Mouse (Mus musculus) kidney, embryonic 15.5 days (tissue): Measurements from ENCODE around the gene Ccdc103. TPM values are rescaled to one million over a fixed set of nuclear protein-coding genes. Genes with fewer than 3 reads are reported as not detected.

Experiments used
- ATAC-seq: fragments of 200-750 bp; cut with Nextera tagmentation; replicated peaks from 2 replicates; pipeline ENCODE4 v1.8.0; 2017; ENCODE audit warnings: moderate TSS enrichment; ENCODE audit not compliant: low FRiP score
- H3K27ac ChIP-seq: fragments of 300-500 bp; sonication (generic); 2 replicates; pipeline ENCODE4 v1.5.1; 2015; ENCODE audit warnings: mild to moderate bottlenecking, inconsistent platforms
- H3K27me3 ChIP-seq: fragments of 300-500 bp; sonication (generic); 2 replicates; pipeline ENCODE4 v1.6.1; 2015; ENCODE audit warnings: inconsistent platforms
- H3K36me3 ChIP-seq: fragments of 300-500 bp; sonication (generic); 2 replicates; pipeline ENCODE4 v1.6.1; 2015; ENCODE audit warnings: inconsistent platforms
- H3K4me1 ChIP-seq: fragments of 300-500 bp; sonication (generic); 2 replicates; pipeline ENCODE4 v1.6.1; 2015; ENCODE audit warnings: inconsistent platforms
- H3K4me2 ChIP-seq: fragments of 300-500 bp; sonication (generic); 2 replicates; pipeline ENCODE4 v1.6.1; 2015; ENCODE audit warnings: moderate library complexity, mild to moderate bottlenecking, inconsistent platforms
- H3K4me3 ChIP-seq: fragments of 300-500 bp; sonication (generic); replicated peaks from 2 replicates; pipeline ENCODE4 v1.5.1; 2015; ENCODE audit warnings: mild to moderate bottlenecking, inconsistent platforms
- H3K9ac ChIP-seq: fragments of 300-500 bp; sonication (generic); 2 replicates; pipeline ENCODE4 v1.6.1; 2015; ENCODE audit warnings: mild to moderate bottlenecking, inconsistent platforms
- H3K9me3 ChIP-seq: fragments of 300-500 bp; sonication (generic); replicated peaks from 2 replicates; pipeline ENCODE4 v1.6.1; 2016; ENCODE audit warnings: inconsistent platforms
- WGBS: fragments of 180-500 bp; shearing (Covaris S2); methylation state at CpG from one replicate; pipeline ENCODE4 v1.1.7; 2015; ENCODE audit warnings: mixed read lengths; 5-methylcytosine and 5-hydroxymethylcytosine counted together
- polyA plus RNA-seq: library from polyadenylated mRNA; unstranded; fragments of >200 nt; fragmentation: Nextera tagmentation; extraction: Ambion mirVana; gene quantifications from 2 replicates; pipeline ENCODE4 v1.2.1, GENCODE M21; 2015

Ccdc103 gene
- polyA plus RNA-seq, 1 experiment from 2014 or later, result 1.7 TPM

DNA sequence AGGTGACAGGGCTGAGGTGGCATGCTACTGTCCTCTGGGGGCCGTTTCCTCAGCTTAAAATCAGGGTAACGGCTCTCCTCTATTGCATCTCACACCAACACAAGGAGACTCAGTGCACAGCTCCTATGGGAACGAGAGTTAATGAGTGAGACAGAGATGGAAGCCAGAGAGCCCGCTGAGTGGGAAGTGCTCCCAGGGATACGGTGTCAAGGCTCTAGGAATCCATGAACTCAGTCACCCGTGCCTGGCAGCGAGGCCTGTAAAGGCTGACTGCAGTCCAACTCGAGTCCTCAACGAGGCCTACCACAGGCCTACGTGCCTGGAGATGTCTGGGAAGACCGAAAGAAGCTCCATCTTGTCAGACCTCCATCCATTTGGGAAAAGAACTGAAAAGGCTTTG lies 22.1 kb upstream of the Ccdc103 start:
- Histone ChIP-seq H3K9me3 (no peaks in the 10 kb centered on the region), H3K36me3 (peaks cover 99% of the 10 kb centered on the region), H3K9ac (no peak overlapping the region), H3K4me2 (no peak overlapping the region), H3K4me3 (no peak overlapping the region), H3K27ac (no peak overlapping the region), H3K27me3 (no peaks in the 10 kb centered on the region), H3K4me1 (no peaks in the 10 kb centered on the region)
- ATAC-seq, result no peak
- WGBS, result 74% methylated on average over 11 of the region's 11 CpGs

- no peak overlapping the region for H3K4me2 ChIP-seq
- no peak overlapping the region for H3K27ac ChIP-seq
- no peak for ATAC-seq
- no peaks in the 10 kb centered on the region for H3K4me1 ChIP-seq
- H3K9ac ChIP-seq, result no peak overlapping the region
- peaks cover 98% of the 10 kb centered on the region for H3K36me3 ChIP-seq
- WGBS, result 93% methylated on average over 8 of the region's 8 CpGs
- no peaks in the 10 kb centered on the region for H3K27me3 ChIP-seq
- H3K4me3 ChIP-seq, result no peak overlapping the region
- no peaks in the 10 kb centered on the region for H3K9me3 ChIP-seq
Observed at GRCm38 (mm10) chr11:102859933-102860332, 21.1 kb upstream of the Ccdc103 start.

- H3K27ac ChIP-seq, result no peak overlapping the region
- peaks cover 97% of the 10 kb centered on the region for H3K36me3 ChIP-seq
- no peak overlapping the region for H3K4me3 ChIP-seq
- WGBS, result 36% methylated on average over 4 of the region's 4 CpGs
- no peaks in the 10 kb centered on the region for H3K27me3 ChIP-seq
- ATAC-seq, result no peak
- H3K9ac ChIP-seq, result no peak overlapping the region
- no peaks in the 10 kb centered on the region for H3K9me3 ChIP-seq
- no peak overlapping the region for H3K4me2 ChIP-seq
- no peaks in the 10 kb centered on the region for H3K4me1 ChIP-seq
Observed at GRCm38 (mm10) chr11:102864272-102864671, 16.7 kb upstream of the Ccdc103 start.

DNA sequence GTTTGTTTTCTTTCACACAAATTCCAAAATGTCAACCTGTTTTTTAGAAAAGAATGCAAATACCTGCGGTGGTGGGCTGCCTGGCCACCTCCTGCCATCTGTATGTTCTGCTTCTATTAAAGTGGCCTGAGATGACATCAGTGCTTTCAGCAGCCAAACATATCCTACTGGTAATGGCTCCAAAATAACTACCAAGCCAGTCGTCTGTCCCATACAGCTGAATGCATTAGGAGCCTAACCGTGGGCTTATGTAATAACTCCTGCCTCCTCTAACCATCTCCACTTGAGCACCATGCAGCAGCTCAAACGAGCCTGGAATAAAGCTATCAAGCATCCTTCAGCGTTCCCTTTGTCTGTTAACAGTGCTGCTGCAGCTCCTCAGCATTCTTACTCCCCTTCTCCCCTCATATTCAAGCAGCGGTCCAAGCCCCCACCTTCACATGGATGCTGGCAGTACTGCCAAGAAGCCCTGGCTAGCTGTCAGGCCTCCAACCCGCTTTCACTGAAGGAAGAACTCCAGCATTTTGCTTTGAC lies 6.1 kb upstream of the Ccdc103 start:
- H3K4me1 ChIP-seq, result peaks cover 9% of the 10 kb centered on the region
- no peak for ATAC-seq
- no peak overlapping the region for H3K9ac ChIP-seq
- no peaks in the 10 kb centered on the region for H3K27me3 ChIP-seq
- H3K36me3 ChIP-seq, result peaks cover 68% of the 10 kb centered on the region
- no peak overlapping the region for H3K27ac ChIP-seq
- H3K4me2 ChIP-seq, result no peak overlapping the region
- no peaks in the 10 kb centered on the region for H3K9me3 ChIP-seq
- no peak overlapping the region for H3K4me3 ChIP-seq
- 93% methylated on average over 7 of the region's 7 CpGs for WGBS

- Histone ChIP-seq H3K9ac (peak overlapping the region; percentile 75), H3K27ac (no peak overlapping the region), H3K36me3 (peaks cover 34% of the 10 kb centered on the region), H3K9me3 (no peaks in the 10 kb centered on the region), H3K4me3 (peak overlapping the region; percentile 71), H3K4me2 (peak overlapping the region; percentile 84), H3K27me3 (peaks cover 8% of the 10 kb centered on the region; the same call in 1 of the 2 replicates), H3K4me1 (peaks cover 19% of the 10 kb centered on the region)
- 51% methylated on average over 2 of the region's 2 CpGs for WGBS
- ATAC-seq, result no peak
Observed at GRCm38 (mm10) chr11:102879558-102879957, 1.4 kb upstream of the Ccdc103 start.

GRCm38 (mm10) chr11:102881314-102882198 lies 552 bp downstream of the Ccdc103 start:
- H3K4me2 ChIP-seq, result peak overlapping the region; percentile 84
- H3K9me3 ChIP-seq, result no peaks in the 10 kb centered on the region
- H3K4me1 ChIP-seq, result peaks cover 19% of the 10 kb centered on the region
- H3K9ac ChIP-seq, result peak overlapping the region; percentile 75
- peak overlapping the region; percentile 71 for H3K4me3 ChIP-seq
- peak overlapping the region; percentile 85; the same call in 1 of the 2 replicates for H3K27ac ChIP-seq
- H3K27me3 ChIP-seq, result peaks cover 16% of the 10 kb centered on the region; the same call in 1 of the 2 replicates
- peak; percentile 23; the same call in 1 of the 2 replicates for ATAC-seq
- 13% methylated on average over 13 of the region's 13 CpGs for WGBS
- H3K36me3 ChIP-seq, result peaks cover 15% of the 10 kb centered on the region

GRCm38 (mm10) chr11:102884616-102885219 lies 3.7 kb downstream of the Ccdc103 start, which contains the start of gene Fam187a:
Fam187a (plus strand) TSS chr11:102885169.
- Histone ChIP-seq H3K4me2 (no peak within 1 kb of the TSS), H3K9ac (no peak within 1 kb of the TSS), H3K4me1 (peaks cover 11% of the 10 kb centered on the region), H3K27me3 (peaks cover 36% of the 10 kb centered on the region; the same call in 1 of the 2 replicates), H3K9me3 (no peaks in the 10 kb centered on the region), H3K36me3 (no peaks in the 10 kb centered on the region), H3K27ac (no peak within 1 kb of the TSS), H3K4me3 (no peak within 1 kb of the TSS)
- WGBS, result 57% methylated on average over 10 of the region's 10 CpGs
- ATAC-seq, result no peak

DNA sequence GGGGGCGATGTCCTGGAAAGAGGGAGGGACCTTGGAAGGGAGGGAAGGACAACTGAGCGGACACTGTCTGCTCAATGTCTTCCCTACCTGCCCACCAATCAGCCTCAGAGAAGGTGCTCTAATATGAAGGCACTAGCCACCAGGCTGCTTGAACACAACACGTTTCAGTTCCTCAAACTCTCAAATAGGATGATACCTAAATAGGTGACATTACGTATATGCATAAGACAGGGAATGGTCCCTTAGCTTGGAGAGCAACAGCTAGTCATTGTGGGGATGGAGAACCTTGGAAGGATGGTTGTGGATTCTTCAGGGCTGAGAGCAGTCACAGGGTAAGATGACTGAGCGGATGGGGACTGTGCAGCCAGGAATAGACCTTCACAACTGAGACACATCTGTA lies 6.4 kb downstream of the Ccdc103 start:
- no peaks in the 10 kb centered on the region for H3K36me3 ChIP-seq
- no peak for ATAC-seq
- H3K4me1 ChIP-seq, result no peaks in the 10 kb centered on the region
- H3K4me3 ChIP-seq, result no peak overlapping the region
- H3K27ac ChIP-seq, result no peak overlapping the region
- no peaks in the 10 kb centered on the region for H3K9me3 ChIP-seq
- peaks cover 46% of the 10 kb centered on the region; the same call in 1 of the 2 replicates for H3K27me3 ChIP-seq
- no peak overlapping the region for H3K4me2 ChIP-seq
- WGBS, result 80% methylated on average over 5 of the region's 5 CpGs
- no peak overlapping the region for H3K9ac ChIP-seq

DNA sequence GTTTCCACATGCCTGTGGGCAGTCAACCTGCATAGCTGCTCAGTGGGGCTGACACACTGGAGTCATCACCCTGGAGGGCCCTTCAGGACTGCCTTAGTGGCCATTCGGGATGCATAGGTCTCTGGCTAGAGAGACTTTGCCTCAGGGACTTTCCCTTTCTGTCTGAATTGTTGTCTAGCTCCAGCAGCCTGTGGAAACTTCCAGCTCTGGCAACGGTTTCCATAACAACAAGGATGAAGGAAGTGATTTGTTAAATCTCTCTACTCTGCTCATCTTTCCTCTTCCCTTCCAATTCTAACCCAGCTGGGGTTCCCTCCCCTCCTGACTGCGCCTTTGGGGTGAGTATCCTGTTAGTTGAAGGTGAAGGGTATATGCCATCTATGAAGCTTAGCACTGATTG lies 7.1 kb downstream of the Ccdc103 start:
- Histone ChIP-seq H3K9me3 (no peaks in the 10 kb centered on the region), H3K27ac (no peak overlapping the region), H3K4me2 (no peak overlapping the region), H3K9ac (no peak overlapping the region), H3K4me3 (no peak overlapping the region), H3K4me1 (peaks cover 4% of the 10 kb centered on the region), H3K36me3 (no peaks in the 10 kb centered on the region), H3K27me3 (peaks cover 44% of the 10 kb centered on the region)
- 62% methylated on average over 3 of the region's 3 CpGs for WGBS
- no peak for ATAC-seq

GRCm38 (mm10) chr11:102890096-102890495 lies 9.1 kb downstream of the Ccdc103 start:
- Histone ChIP-seq H3K27ac (no peak overlapping the region), H3K4me3 (no peak overlapping the region), H3K9me3 (no peaks in the 10 kb centered on the region), H3K36me3 (no peaks in the 10 kb centered on the region), H3K27me3 (peaks cover 60% of the 10 kb centered on the region), H3K4me2 (no peak overlapping the region), H3K4me1 (peaks cover 10% of the 10 kb centered on the region), H3K9ac (no peak overlapping the region)
- WGBS, result 59% methylated on average over 5 of the region's 5 CpGs
- no peak for ATAC-seq

DNA sequence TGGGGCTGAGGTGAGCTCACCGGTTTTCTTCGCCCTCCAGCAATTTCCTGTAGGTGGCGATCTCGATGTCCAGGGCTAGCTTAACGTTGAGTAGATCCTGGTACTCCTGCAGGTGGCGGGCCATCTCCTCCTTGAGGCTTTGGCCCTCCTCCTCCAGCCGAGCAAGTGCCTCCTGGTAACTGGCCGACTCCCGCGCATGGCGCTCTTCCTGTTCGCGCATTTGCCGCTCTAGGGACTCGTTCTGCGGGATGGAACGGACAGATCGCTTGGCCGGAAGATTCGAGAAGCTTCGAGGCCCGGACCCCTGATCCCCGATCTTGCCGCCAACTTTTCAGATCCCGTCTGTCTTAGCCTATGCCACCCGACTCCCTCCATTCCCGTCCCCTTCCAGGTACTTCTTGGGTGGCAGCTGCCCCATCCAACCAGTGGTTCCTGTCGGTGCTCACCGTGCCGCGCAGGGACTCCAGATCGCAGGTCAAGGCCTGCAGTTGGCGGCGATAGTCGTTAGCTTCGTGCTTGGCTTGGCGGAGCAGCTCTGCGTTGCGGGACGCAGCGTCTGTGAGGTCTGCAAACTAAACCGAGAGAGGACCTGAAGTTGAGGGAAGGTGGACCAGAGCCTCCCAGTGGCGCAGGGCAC lies 12.1 kb downstream of the Ccdc103 start:
- H3K9ac ChIP-seq, result peak overlapping the region; percentile 52
- peaks cover 20% of the 10 kb centered on the region for H3K4me1 ChIP-seq

DNA sequence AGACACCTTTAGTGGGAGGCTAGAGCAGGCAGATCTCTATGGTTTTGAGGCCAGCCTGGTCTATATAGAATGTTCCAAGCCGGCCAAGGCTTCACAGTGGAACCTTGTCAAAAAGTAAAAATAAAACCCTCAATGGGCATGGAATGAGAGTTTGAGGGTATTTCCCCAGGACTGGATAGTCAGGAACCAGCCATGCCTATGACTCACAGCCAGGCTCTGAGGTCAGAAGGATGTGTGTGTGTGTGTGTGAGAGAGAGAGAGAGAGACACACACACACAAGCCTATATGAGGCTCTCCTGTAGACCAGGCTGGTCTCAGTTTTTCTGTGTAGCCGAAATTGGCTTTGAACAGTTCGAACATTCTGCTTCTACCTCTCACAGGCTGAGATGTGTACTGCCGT lies 13.7 kb downstream of the Ccdc103 start:
- 90% methylated on average over 4 of the region's 4 CpGs for WGBS
- H3K36me3 ChIP-seq, result no peaks in the 10 kb centered on the region
- H3K4me3 ChIP-seq, result no peak overlapping the region
- H3K4me2 ChIP-seq, result no peak overlapping the region
- no peak overlapping the region for H3K9ac ChIP-seq
- no peak overlapping the region for H3K27ac ChIP-seq
- H3K9me3 ChIP-seq, result no peaks in the 10 kb centered on the region
- peaks cover 71% of the 10 kb centered on the region for H3K27me3 ChIP-seq
- H3K4me1 ChIP-seq, result peaks cover 20% of the 10 kb centered on the region
- no peak for ATAC-seq

More for the DNA sequence above, 12.1 kb downstream of the Ccdc103 start:
- Histone ChIP-seq H3K9me3 (no peaks in the 10 kb centered on the region), H3K36me3 (no peaks in the 10 kb centered on the region), H3K4me3 (peak overlapping the region; percentile 45), H3K27me3 (peaks cover 66% of the 10 kb centered on the region), H3K4me2 (peak overlapping the region; percentile 84), H3K27ac (no peak overlapping the region)
- 1% methylated on average over 43 of the region's 43 CpGs for WGBS
- peak; percentile 82 for ATAC-seq
